Mouse (Mus musculus): ENCODE results near the gene Hsdl2. TPM values are rescaled to one million over a fixed set of nuclear protein-coding genes. Genes with fewer than 3 reads are reported as not detected.

Gene Hsdl2
- 29.9 and 32.9 TPM in 2 replicates for polyA plus RNA-seq (2015; fragmentation: Nextera tagmentation; extraction: Ambion mirVana)

- Histone ChIP-seq H3K27ac (peak within 1 kb of the TSS; percentile 94), H3K4me3 (peak within 1 kb of the TSS; percentile 67), H3K9me3 (no peaks in the 10 kb centered on the region), H3K4me1 (peaks cover 15% of the 10 kb centered on the region), H3K27me3 (replicated peaks) (no peaks in the 10 kb centered on the region), H3K9ac (peak within 1 kb of the TSS; percentile 69), H3K4me2 (peak within 1 kb of the TSS; percentile 77), H3K36me3 (replicated peaks) (no peaks in the 10 kb centered on the region)
- ATAC-seq (replicated peaks) = peak; percentile 97
- under 1% methylated on average over 61 of the region's 61 CpGs for WGBS
These were observed at the start of gene Hsdl2 for GRCm38 (mm10) chr4:59581314-59582185. TSS of gene Hsdl2 (plus strand) at chr4:59581563.

GRCm38 (mm10) chr4:59533268-59533667 is 48.1 kb upstream of the Hsdl2 start:
- ATAC-seq (replicated peaks) = no peak
- no peaks in the 10 kb centered on the region for H3K36me3 ChIP-seq (replicated peaks)
- WGBS = 84% methylated on average over 2 of the region's 2 CpGs

DNA sequence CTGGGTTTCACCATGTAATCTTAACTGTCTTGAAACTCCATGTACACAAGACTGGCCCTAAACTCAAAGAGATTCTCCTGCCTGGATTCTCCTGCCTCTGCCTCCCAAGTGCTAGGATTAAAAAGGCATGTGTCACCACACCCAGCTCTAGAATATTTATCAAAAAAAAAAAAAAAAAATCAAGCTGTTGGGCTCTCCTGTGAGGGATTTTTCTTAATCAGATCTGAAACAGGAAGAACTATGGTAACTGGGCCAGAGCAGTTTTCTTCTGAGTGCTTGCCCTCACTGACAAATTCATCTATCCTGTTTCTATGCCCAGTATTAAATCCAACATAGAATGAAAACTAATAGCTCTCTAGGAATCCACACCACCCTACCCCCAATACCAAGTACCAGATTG is 45.7 kb upstream of the Hsdl2 start:
- ATAC-seq (replicated peaks) = no peak
- Histone ChIP-seq H3K4me1 (no peaks in the 10 kb centered on the region), H3K27me3 (replicated peaks) (no peaks in the 10 kb centered on the region), H3K9ac (no peak overlapping the region), H3K9me3 (no peaks in the 10 kb centered on the region), H3K36me3 (replicated peaks) (no peaks in the 10 kb centered on the region), H3K4me3 (no peak overlapping the region), H3K4me2 (no peak overlapping the region), H3K27ac (no peak overlapping the region)

More at GRCm38 (mm10) chr4:59533268-59533667, 48.1 kb upstream of the Hsdl2 start:
- Histone ChIP-seq H3K27ac (no peak overlapping the region), H3K4me2 (no peak overlapping the region), H3K9ac (no peak overlapping the region), H3K4me3 (no peak overlapping the region), H3K27me3 (replicated peaks) (no peaks in the 10 kb centered on the region), H3K9me3 (no peaks in the 10 kb centered on the region), H3K4me1 (no peaks in the 10 kb centered on the region)

DNA sequence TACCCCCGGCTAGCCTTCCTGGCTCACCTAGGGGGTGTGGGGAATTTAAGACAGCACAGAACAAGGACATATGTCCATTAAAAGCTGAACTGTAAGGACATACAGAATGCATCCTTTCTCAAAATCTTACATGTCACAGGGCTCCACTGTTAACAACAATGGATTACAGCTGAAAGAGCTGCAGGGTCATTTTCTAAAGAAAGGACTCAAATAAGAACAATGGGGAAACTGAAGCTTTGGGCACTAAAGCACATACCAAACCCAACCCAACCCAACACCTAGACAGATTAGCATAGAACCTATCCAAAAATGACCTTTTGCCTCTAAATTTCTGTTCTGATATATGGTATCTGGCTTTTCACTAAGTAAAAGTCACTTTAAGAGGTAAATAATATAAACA is 45.1 kb upstream of the Hsdl2 start:
- no peak for ATAC-seq (replicated peaks)
- H3K9ac ChIP-seq = no peak overlapping the region
- no peaks in the 10 kb centered on the region for H3K36me3 ChIP-seq (replicated peaks)
- H3K4me1 ChIP-seq = no peaks in the 10 kb centered on the region
- no peak overlapping the region for H3K27ac ChIP-seq
- WGBS = 88% methylated on average over 1 of the region's 1 CpGs
- H3K9me3 ChIP-seq = no peaks in the 10 kb centered on the region
- H3K4me3 ChIP-seq = no peak overlapping the region
- no peaks in the 10 kb centered on the region for H3K27me3 ChIP-seq (replicated peaks)
- no peak overlapping the region for H3K4me2 ChIP-seq

- H3K27me3 ChIP-seq (replicated peaks) = no peaks in the 10 kb centered on the region
- no peak overlapping the region for H3K4me2 ChIP-seq
- H3K27ac ChIP-seq = no peak overlapping the region
- H3K4me1 ChIP-seq = peaks cover 10% of the 10 kb centered on the region
- H3K9ac ChIP-seq = no peak overlapping the region
- no peaks in the 10 kb centered on the region for H3K9me3 ChIP-seq
- no peak for ATAC-seq (replicated peaks)
- no peak overlapping the region for H3K4me3 ChIP-seq
- H3K36me3 ChIP-seq (replicated peaks) = no peaks in the 10 kb centered on the region
These were observed 38.4 kb upstream of the Hsdl2 start for GRCm38 (mm10) chr4:59543006-59543405.

DNA sequence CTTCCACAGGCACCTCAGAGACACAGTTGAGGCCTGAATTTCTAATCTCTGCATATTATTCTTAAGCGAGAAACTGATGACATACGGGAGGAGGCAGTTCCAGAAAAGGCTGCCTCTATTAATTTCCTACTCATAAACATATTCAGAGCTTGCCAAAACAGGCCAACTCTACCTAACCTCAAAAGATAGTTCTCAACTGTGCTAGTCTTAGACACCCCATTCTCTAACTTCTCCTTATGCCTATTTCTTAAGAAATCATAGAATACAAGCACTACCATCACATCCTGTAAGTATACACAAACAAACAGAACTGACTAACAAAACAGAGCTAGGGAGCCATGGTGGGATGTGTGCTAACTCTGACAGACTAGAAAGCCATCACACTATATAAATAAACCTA is 36.7 kb upstream of the Hsdl2 start:
- H3K4me3 ChIP-seq = no peak overlapping the region
- peaks cover 10% of the 10 kb centered on the region for H3K4me1 ChIP-seq
- 59% methylated on average over 2 of the region's 2 CpGs for WGBS
- H3K36me3 ChIP-seq (replicated peaks) = no peaks in the 10 kb centered on the region
- no peak overlapping the region for H3K27ac ChIP-seq
- no peak overlapping the region for H3K9ac ChIP-seq
- H3K9me3 ChIP-seq = no peaks in the 10 kb centered on the region
- no peaks in the 10 kb centered on the region for H3K27me3 ChIP-seq (replicated peaks)
- H3K4me2 ChIP-seq = no peak overlapping the region
- no peak for ATAC-seq (replicated peaks)

- Histone ChIP-seq H3K4me1 (peaks cover 10% of the 10 kb centered on the region), H3K9ac (no peak overlapping the region), H3K27ac (no peak overlapping the region), H3K9me3 (no peaks in the 10 kb centered on the region), H3K36me3 (replicated peaks) (no peaks in the 10 kb centered on the region), H3K4me2 (no peak overlapping the region; the same call in 1 of the 2 replicates), H3K4me3 (no peak overlapping the region), H3K27me3 (replicated peaks) (no peaks in the 10 kb centered on the region)
- WGBS = 74% methylated on average over 7 of the region's 7 CpGs
- no peak for ATAC-seq (replicated peaks)
These were observed 34.9 kb upstream of the Hsdl2 start for GRCm38 (mm10) chr4:59546285-59547071.

- peak overlapping the region; percentile 97 for H3K4me3 ChIP-seq
- peak overlapping the region; percentile 86 for H3K4me2 ChIP-seq
- H3K36me3 ChIP-seq (replicated peaks) = no peaks in the 10 kb centered on the region
- no peak overlapping the region for H3K27ac ChIP-seq
- H3K9me3 ChIP-seq = no peaks in the 10 kb centered on the region
- peaks cover 10% of the 10 kb centered on the region for H3K4me1 ChIP-seq
- ATAC-seq (replicated peaks) = no peak
- H3K9ac ChIP-seq = no peak overlapping the region
- 33% methylated on average over 11 of the region's 11 CpGs for WGBS
- H3K27me3 ChIP-seq (replicated peaks) = no peaks in the 10 kb centered on the region
These were observed 34.0 kb upstream of the Hsdl2 start for GRCm38 (mm10) chr4:59547136-59547889.

DNA sequence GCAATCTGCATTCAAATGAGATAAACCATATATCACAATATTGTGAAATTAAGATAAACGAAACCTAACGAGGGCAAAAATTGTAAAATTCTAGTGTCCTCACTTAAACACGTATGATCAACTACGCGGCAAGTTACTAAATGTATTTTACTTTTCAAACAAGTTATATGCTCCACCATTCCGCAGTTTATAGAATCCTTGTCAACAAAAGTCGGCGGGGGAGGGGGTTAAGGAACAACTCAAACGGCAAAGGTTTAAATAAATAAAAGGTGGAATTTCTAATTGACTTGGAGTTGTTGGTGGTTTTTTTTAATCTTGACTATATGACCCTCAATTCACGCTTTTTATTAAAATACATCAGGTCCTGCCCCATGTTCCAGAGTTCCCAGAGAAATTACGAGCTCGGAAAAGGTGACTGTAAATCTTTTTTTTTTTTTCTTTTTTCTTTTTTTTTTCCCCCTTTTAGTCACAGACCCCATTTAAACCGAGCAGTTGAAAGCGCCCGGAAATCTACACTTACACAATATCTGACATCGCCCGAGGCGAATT is 33.3 kb upstream of the Hsdl2 start:
- Histone ChIP-seq H3K27me3 (replicated peaks) (no peaks in the 10 kb centered on the region), H3K4me2 (peak overlapping the region; percentile 86), H3K9ac (peak overlapping the region; percentile 94; the same call in 1 of the 2 replicates), H3K9me3 (no peaks in the 10 kb centered on the region), H3K4me1 (peaks cover 10% of the 10 kb centered on the region), H3K36me3 (replicated peaks) (no peaks in the 10 kb centered on the region), H3K4me3 (peak overlapping the region; percentile 97), H3K27ac (peak overlapping the region; percentile 94)
- WGBS = 6% methylated on average over 18 of the region's 18 CpGs
- ATAC-seq (replicated peaks) = no peak

GRCm38 (mm10) chr4:59548560-59549174 is 32.7 kb upstream of the Hsdl2 start:
- peak; percentile 89 for ATAC-seq (replicated peaks)
- H3K4me2 ChIP-seq = peak overlapping the region; percentile 86

DNA sequence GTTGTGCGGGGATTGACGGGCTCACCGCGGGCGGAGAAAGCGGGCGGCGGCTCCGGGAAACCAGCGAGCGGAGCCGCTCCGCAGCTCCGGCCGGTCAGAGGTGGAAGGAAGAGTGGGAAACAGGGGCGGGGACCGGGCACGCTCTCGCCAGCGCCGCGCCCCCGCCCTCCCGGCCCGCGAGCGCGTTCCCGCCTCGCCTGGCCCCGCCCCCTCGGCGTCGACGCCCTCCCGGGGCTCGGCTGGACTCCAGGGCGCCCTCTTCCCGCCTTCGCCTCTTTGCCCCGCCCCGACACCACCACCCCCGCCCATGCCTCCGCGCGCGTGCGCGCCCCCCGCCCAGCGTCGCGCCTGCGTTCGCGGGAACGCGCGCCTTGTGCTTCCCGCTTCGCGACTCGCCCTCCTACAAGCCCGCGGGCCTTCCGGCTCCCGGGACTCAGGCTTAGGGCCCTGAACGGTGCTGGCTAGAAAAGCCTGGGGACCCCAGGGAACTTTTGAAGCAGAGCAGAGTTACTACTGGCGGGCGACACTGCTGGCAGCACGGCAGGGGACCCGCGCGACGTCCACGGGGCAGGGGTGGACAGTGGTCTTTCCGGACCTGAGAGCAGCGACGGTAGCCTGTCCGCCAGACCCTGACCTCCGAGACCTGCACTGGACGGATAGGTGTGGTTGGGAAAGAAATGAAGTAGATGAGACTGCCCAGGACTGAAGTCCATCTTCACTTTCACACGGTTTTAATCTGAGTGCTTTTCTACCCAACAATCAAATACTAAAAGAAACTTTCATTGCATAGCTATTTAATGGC is 32.0 kb upstream of the Hsdl2 start, which contains the start of gene Ptbp3:
TSS of gene Ptbp3 (minus strand) at position 190 of the 802 bp plus-strand sequence.
- WGBS = 1% methylated on average over 71 of the region's 83 CpGs
- Histone ChIP-seq H3K9me3 (no peaks in the 10 kb centered on the region), H3K9ac (peak within 1 kb of the TSS; percentile 94), H3K27ac (peak within 1 kb of the TSS; percentile 94), H3K4me1 (peaks cover 10% of the 10 kb centered on the region), H3K4me2 (peak within 1 kb of the TSS; percentile 86), H3K4me3 (peak within 1 kb of the TSS; percentile 97), H3K27me3 (replicated peaks) (no peaks in the 10 kb centered on the region), H3K36me3 (replicated peaks) (no peaks in the 10 kb centered on the region)
- peak; percentile 94 for ATAC-seq (replicated peaks)

More at GRCm38 (mm10) chr4:59548560-59549174, 32.7 kb upstream of the Hsdl2 start:
- H3K4me1 ChIP-seq = peaks cover 10% of the 10 kb centered on the region
- no peaks in the 10 kb centered on the region for H3K36me3 ChIP-seq (replicated peaks)
- peak overlapping the region; percentile 94 for H3K9ac ChIP-seq
- under 1% methylated on average over 81 of the region's 83 CpGs for WGBS
- H3K27me3 ChIP-seq (replicated peaks) = no peaks in the 10 kb centered on the region
- H3K9me3 ChIP-seq = no peaks in the 10 kb centered on the region
- peak overlapping the region; percentile 94 for H3K27ac ChIP-seq
- peak overlapping the region; percentile 97 for H3K4me3 ChIP-seq
